Mouse (Mus musculus) urinary bladder, postnatal 25 days (tissue): ENCODE results near the gene Gm10840.
"Not testable (repeated sequence)": the region's sequence is repeated elsewhere in the genome, so short reads cannot be mapped to it uniquely, and the experiment has no call there.

Experiments
- DNase-seq: peaks from one replicate; pipeline ENCODE4 v3.0.0; 2022; ENCODE audit warnings: low spot score

Gene Gm10840

GRCm38 (mm10) chr11:106198277-106198676, 37.6 kb downstream of the Gm10840 start:
- no peak for DNase-seq

- not testable (repeated sequence) for DNase-seq
Observed at GRCm38 (mm10) chr11:106199997-106200396, 39.3 kb downstream of the Gm10840 start.

GRCm38 (mm10) chr11:106200756-106201155, 40.1 kb downstream of the Gm10840 start:
- DNase-seq: no peak

- no peak for DNase-seq
Observed at GRCm38 (mm10) chr11:106201337-106202122, 40.9 kb downstream of the Gm10840 start.

GRCm38 (mm10) chr11:106202123-106202465, 41.4 kb downstream of the Gm10840 start, which contains the start of gene Strada:
Gene Strada (minus strand): TSS chr11:106202168.
- DNase-seq: no peak
